Mouse (Mus musculus): ENCODE measurements around the gene Tmem200a. TPM values are rescaled to one million over a fixed set of nuclear protein-coding genes. Genes with fewer than 3 reads are reported as not detected.

Gene Tmem200a
- polyA plus RNA-seq (2016; fragmentation: Nextera tagmentation; extraction: Ambion mirVana) = 25.2 and 29.5 TPM in 2 replicates

- no peaks in the 10 kb centered on the region for H3K4me1 ChIP-seq
- H3K9ac ChIP-seq = peak within 1 kb of the TSS; percentile 83
- peak within 1 kb of the TSS; percentile 76 for H3K4me3 ChIP-seq
- peak within 1 kb of the TSS; percentile 57 for H3K27ac ChIP-seq
- no peaks in the 10 kb centered on the region for H3K27me3 ChIP-seq
- H3K36me3 ChIP-seq = no peaks in the 10 kb centered on the region
- H3K9me3 ChIP-seq (replicated peaks) = no peaks in the 10 kb centered on the region
- H3K4me2 ChIP-seq (replicated peaks) = peak within 1 kb of the TSS; percentile 89
- WGBS = under 1% methylated on average over 45 of the region's 46 CpGs
- peak; percentile 93 for ATAC-seq (ENCODE audit: low FRiP score)
These were observed at the start of gene Tmem200a for GRCm38 (mm10) chr10:26078521-26079142. TSS of gene Tmem200a (minus strand) at chr10:26079052.

GRCm38 (mm10) chr10:26119822-26120183 is 41.0 kb upstream of the Tmem200a start:
- Histone ChIP-seq H3K36me3 (no peaks in the 10 kb centered on the region), H3K4me2 (replicated peaks) (no peak overlapping the region), H3K27ac (no peak overlapping the region), H3K9me3 (replicated peaks) (no peaks in the 10 kb centered on the region), H3K9ac (no peak overlapping the region), H3K4me1 (no peaks in the 10 kb centered on the region), H3K27me3 (no peaks in the 10 kb centered on the region), H3K4me3 (no peak overlapping the region)
- no peak for ATAC-seq (ENCODE audit: low FRiP score)
- WGBS = 67% methylated on average over 1 of the region's 1 CpGs

GRCm38 (mm10) chr10:26119067-26119821 is 40.4 kb upstream of the Tmem200a start:
- WGBS = 90% methylated on average over 6 of the region's 6 CpGs
- no peak for ATAC-seq (ENCODE audit: low FRiP score)
- Histone ChIP-seq H3K9me3 (replicated peaks) (no peaks in the 10 kb centered on the region), H3K27me3 (no peaks in the 10 kb centered on the region), H3K4me3 (no peak overlapping the region), H3K4me2 (replicated peaks) (no peak overlapping the region), H3K36me3 (no peaks in the 10 kb centered on the region), H3K9ac (no peak overlapping the region), H3K27ac (no peak overlapping the region), H3K4me1 (no peaks in the 10 kb centered on the region)

- no peak overlapping the region for H3K27ac ChIP-seq
- no peak overlapping the region for H3K4me2 ChIP-seq (replicated peaks)
- no peaks in the 10 kb centered on the region for H3K9me3 ChIP-seq (replicated peaks)
- no peak for ATAC-seq (ENCODE audit: low FRiP score)
- H3K4me3 ChIP-seq = no peak overlapping the region
- H3K36me3 ChIP-seq = no peaks in the 10 kb centered on the region
- H3K9ac ChIP-seq = no peak overlapping the region
- no peaks in the 10 kb centered on the region for H3K4me1 ChIP-seq
- 78% methylated on average over 4 of the region's 4 CpGs for WGBS
- no peaks in the 10 kb centered on the region for H3K27me3 ChIP-seq
These were observed 35.6 kb upstream of the Tmem200a start for GRCm38 (mm10) chr10:26114409-26114808.

DNA sequence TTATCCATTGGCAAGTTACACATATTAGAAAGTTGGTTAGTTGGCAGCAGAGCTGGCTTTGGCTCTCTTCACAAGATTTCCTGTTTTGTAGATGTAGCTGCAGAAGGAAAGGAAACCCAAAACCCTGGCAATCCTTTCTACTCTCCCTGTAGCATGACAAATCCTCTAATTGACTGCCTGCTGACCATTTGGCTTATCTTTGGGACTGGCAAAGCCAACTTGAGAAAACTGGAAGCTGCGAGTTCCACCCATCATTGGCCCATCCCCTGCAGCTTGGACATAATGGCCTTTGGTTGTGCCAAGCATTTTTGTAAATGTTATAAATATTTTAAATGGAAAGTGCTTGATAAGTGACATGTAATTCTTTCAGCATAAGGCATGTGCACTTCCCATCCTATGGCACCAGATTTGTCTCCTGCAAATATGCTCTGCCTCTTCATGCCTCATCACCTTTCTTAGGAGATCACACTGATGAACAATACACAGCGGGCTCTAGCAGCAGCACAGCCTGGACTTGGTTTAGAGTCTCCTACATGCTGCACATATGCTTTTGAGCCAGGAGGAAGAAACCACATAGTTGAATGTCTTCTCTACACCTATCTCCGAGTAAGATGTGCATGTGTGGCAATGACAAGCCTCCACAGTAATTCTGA is 24.6 kb upstream of the Tmem200a start:
- no peak overlapping the region for H3K4me2 ChIP-seq (replicated peaks)
- no peaks in the 10 kb centered on the region for H3K36me3 ChIP-seq
- no peak overlapping the region for H3K27ac ChIP-seq
- no peaks in the 10 kb centered on the region for H3K9me3 ChIP-seq (replicated peaks)
- no peaks in the 10 kb centered on the region for H3K27me3 ChIP-seq
- 86% methylated on average over 3 of the region's 3 CpGs for WGBS
- no peak overlapping the region for H3K9ac ChIP-seq
- no peaks in the 10 kb centered on the region for H3K4me1 ChIP-seq
- no peak for ATAC-seq (ENCODE audit: low FRiP score)
- H3K4me3 ChIP-seq = no peak overlapping the region

DNA sequence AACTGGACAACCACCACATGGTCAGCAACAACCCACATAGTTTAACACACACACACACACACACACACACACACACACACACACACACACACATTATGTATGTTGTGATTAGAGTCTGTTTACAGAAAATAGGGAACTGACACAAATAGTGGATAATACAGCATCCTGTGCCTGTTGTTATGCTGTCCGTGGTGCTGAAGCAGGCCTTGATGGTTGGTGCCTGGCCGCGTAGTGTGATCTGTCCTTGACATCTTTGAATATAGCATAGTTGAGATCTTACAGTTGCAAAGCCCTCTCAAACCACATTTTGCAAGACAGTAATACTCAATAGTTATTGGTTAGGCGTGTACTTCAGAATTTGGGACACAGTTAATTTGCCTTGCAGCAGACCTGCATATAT is 3.2 kb upstream of the Tmem200a start:
- no peak overlapping the region for H3K4me3 ChIP-seq
- no peak overlapping the region for H3K4me2 ChIP-seq (replicated peaks)
- H3K9me3 ChIP-seq (replicated peaks) = no peaks in the 10 kb centered on the region
- H3K27ac ChIP-seq = no peak overlapping the region
- H3K36me3 ChIP-seq = no peaks in the 10 kb centered on the region
- WGBS = 72% methylated on average over 4 of the region's 4 CpGs
- no peaks in the 10 kb centered on the region for H3K27me3 ChIP-seq
- H3K9ac ChIP-seq = no peak overlapping the region
- no peak for ATAC-seq (ENCODE audit: low FRiP score)
- no peaks in the 10 kb centered on the region for H3K4me1 ChIP-seq

- Histone ChIP-seq H3K9ac (no peak overlapping the region), H3K4me1 (no peaks in the 10 kb centered on the region), H3K4me2 (replicated peaks) (no peak overlapping the region), H3K9me3 (replicated peaks) (no peaks in the 10 kb centered on the region), H3K27ac (no peak overlapping the region), H3K27me3 (no peaks in the 10 kb centered on the region), H3K4me3 (no peak overlapping the region), H3K36me3 (no peaks in the 10 kb centered on the region)
- no peak for ATAC-seq (ENCODE audit: low FRiP score)
- 86% methylated on average over 3 of the region's 3 CpGs for WGBS
These were observed 826 bp upstream of the Tmem200a start for GRCm38 (mm10) chr10:26079678-26080077.

DNA sequence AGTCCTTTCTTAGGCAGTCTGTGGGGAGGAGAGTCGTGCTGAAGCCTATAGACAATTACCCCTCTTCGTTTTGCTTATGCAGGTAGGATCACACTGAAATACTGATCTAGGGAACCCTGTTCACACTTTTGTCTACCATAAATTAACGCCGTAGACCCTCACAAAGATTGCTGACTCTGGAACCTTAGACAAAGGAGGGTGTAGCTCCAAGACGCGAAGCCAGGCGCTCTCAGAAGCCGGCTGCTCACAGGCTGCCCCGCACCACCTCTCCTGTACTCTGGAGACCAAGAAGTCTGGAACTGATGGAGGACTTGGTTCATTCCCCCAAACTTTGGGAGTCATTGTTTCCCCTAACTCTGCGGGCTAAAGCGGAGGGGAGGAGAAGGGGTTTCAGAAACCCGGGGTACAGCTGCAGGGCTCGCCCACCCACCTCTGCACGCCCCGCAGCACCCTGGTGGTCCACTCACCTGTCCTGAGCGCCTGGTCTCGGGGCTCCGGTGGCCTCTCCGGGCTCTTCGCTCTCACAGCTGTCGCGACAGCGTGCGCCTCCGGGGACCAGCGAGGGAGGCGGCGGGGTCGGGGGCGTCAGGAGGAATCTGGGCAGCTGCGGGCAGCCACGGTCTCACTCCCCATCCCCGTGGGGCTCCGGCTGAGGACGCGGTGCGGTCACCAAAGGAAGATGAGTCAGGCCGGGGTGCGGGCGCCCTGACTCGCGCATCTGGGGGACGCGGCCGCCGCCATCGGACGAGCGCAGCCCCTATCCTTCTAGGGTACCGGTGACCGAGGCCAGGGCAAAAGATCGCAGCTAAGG is 976 bp downstream of the Tmem200a start, which contains the start of gene Gm9767:
Gm9767 (plus strand) TSS at position 585 of the 811 bp plus-strand sequence.
- peak within 1 kb of the TSS; percentile 57 for H3K27ac ChIP-seq
- WGBS = 1% methylated on average over 52 of the region's 52 CpGs

DNA sequence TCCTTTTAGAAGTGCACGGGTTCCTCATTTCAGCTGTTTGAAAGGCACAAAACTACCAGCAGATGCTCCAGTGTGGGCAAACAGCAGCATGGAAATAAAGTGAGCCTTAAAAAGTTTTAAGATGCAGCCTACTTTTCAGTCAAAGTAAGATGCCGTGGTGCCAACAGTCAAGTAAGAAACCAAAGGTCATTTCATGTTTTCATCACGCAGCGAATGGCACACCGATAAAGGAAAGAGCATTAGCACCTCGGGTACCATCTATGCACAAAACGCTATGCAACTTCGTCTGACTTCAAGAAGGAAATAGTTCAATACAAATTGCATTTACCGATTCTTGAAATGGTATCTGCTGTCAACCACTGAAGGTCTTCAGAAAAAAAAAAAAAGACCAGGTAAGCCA is 1.9 kb downstream of the Tmem200a start:
- ATAC-seq (ENCODE audit: low FRiP score) = no peak
- Histone ChIP-seq H3K36me3 (no peaks in the 10 kb centered on the region), H3K9ac (no peak overlapping the region), H3K9me3 (replicated peaks) (no peaks in the 10 kb centered on the region), H3K4me3 (peak overlapping the region; percentile 76), H3K27me3 (no peaks in the 10 kb centered on the region), H3K4me2 (replicated peaks) (peak overlapping the region; percentile 89), H3K27ac (no peak overlapping the region), H3K4me1 (no peaks in the 10 kb centered on the region)
- WGBS = 85% methylated on average over 9 of the region's 9 CpGs

More for the DNA sequence above, 976 bp downstream of the Tmem200a start, which contains the start of gene Gm9767:
- Histone ChIP-seq H3K4me1 (no peaks in the 10 kb centered on the region), H3K9ac (peak within 1 kb of the TSS; percentile 83), H3K4me2 (replicated peaks) (peak within 1 kb of the TSS; percentile 89), H3K27me3 (no peaks in the 10 kb centered on the region), H3K9me3 (replicated peaks) (no peaks in the 10 kb centered on the region), H3K4me3 (peak within 1 kb of the TSS; percentile 76), H3K36me3 (no peaks in the 10 kb centered on the region)
- ATAC-seq (ENCODE audit: low FRiP score) = peak; percentile 78

- Histone ChIP-seq H3K4me2 (replicated peaks) (no peak overlapping the region), H3K4me3 (no peak overlapping the region), H3K4me1 (no peaks in the 10 kb centered on the region), H3K36me3 (peaks cover 7% of the 10 kb centered on the region; the same call in 1 of the 2 replicates), H3K9me3 (replicated peaks) (no peaks in the 10 kb centered on the region), H3K27me3 (no peaks in the 10 kb centered on the region), H3K27ac (no peak overlapping the region), H3K9ac (no peak overlapping the region)
- no peak for ATAC-seq (ENCODE audit: low FRiP score)
- whole genome bisulfite sequencing = 83% methylated on average over 5 of the region's 5 CpGs
These were observed 6.9 kb downstream of the Tmem200a start for GRCm38 (mm10) chr10:26071986-26072385.

DNA sequence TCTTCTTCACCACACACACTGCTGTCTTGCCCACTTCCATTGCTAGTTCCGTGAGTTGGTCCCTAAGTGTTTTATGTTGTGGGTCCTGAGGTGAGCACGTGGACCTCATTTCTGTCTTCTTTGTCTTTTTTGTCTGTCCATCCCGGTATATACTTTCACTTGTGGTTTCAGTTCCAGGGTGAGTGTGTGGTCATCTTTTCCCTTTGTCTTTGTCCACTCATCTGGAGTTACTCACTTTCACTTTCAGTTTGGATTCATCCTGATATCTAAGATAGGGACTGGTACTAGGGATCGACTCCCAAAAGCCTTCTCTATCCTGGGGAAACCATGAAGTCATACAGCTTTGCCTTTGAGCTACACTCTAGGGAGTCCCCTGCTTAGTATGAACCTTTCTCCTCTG is 15.8 kb downstream of the Tmem200a start:
- ATAC-seq (ENCODE audit: low FRiP score) = no peak
- Histone ChIP-seq H3K27ac (no peak overlapping the region), H3K4me2 (replicated peaks) (no peak overlapping the region), H3K9ac (no peak overlapping the region), H3K36me3 (peaks cover 2% of the 10 kb centered on the region; the same call in 1 of the 2 replicates), H3K4me3 (no peak overlapping the region), H3K9me3 (replicated peaks) (no peaks in the 10 kb centered on the region), H3K4me1 (no peaks in the 10 kb centered on the region), H3K27me3 (no peaks in the 10 kb centered on the region)
- 93% methylated on average over 4 of the region's 4 CpGs for WGBS

Measured in hindbrain, embryonic 12.5 days (tissue).